Mouse (Mus musculus): ENCODE measurements at regions not wholly inside any gene's neighbourhood (a gene's known extent, or its start where the extent isn't known, plus 50 kb on each side); places are given as distances from the start of the nearest gene placed in this dataset.

DNA sequence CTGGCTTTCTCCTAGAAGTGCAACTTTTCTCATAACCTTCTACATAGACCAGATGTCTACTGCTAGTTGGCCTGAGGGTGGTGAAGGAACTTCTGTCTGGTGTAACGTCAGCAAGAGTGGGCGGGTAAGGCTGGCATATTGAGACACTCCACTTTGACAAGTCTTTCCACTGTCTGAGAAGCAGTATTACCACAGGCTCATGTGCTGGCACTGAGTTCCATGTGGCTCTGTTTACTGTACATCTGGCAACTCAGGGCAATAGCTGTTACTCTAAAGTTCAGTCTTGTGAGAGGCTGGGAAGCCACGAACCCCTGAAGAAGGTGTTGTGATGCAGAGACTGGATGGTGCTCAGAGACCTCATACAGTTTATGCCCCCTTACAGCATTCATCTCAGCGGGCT, 230.7 kb upstream of the Tbx18 start:
- no peak for DNase-seq (ENCODE audit: low spot score in 2 of 2)

GRCm38 (mm10) chr9:87964508-87964907, 233.4 kb upstream of the Tbx18 start:
- DNase-seq (ENCODE audit: low spot score in 2 of 2) = no peak

DNA sequence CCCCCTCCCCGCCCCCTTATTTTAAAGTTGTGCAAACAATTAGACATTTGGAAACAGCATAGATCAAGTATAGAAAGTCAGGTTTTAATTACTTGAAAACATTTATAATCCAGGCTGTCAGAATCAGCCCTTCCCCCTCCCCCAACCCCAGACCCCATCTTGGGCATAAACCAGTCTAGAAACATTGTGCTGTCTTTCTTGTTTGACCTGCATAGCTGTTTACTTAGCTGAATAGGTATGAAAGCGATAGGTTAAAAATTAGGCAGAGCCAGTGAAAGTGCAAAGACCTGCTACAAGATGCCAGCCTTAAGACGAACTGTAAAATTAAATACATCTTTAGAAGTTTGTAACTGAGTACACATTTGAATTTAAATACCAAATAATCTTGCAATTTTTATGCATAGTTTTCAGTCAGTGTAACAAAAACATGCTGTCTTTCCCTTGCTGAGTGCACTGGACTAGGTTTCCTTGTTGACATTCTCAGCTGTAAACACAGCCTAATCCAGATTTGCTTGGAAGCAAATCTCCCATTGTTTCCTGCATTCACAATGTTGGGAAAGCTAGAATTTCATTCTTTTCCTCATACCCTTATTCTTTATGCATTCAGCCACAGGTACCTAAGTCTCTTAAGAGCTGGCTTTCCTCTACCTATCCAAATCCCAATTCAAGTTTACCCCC, 234.2 kb upstream of the Tbx18 start:
- no peak for DNase-seq (ENCODE audit: low spot score in 2 of 2)

- peak; percentile 24 to 27 for DNase-seq (ENCODE audit: low spot score in 2 of 2)
These were observed 237.4 kb upstream of the Tbx18 start for GRCm38 (mm10) chr9:87968190-87969082.

DNA sequence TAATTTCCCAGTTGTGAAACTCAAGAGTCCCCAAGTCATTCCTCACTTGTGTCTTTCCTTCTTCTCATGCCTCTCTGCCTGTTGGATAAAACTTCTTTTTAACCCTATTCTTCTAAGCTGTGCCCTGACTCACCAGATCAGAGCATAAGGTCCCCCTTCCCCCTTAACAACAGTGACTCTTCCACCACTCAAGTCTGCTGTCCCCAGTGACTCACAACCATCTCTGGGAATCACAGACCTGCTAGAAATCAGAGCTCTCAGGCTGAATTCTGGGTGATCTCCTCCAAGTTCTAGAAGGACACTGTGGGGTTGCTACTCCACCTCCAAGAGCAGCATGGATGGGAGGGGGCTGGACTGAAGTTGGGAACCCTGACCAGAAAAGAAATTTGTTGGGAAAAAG, 239.5 kb upstream of the Tbx18 start:
- DNase-seq (ENCODE audit: low spot score in 2 of 2) = no peak

- peak; percentile 21 to 34 for DNase-seq (ENCODE audit: low spot score in 2 of 2)
These were observed 240.7 kb upstream of the Tbx18 start for GRCm38 (mm10) chr9:87971791-87972190.

- no peak for DNase-seq (ENCODE audit: low spot score in 2 of 2)
These were observed 242.5 kb upstream of the Tbx18 start for GRCm38 (mm10) chr9:87973531-87973930.

DNA sequence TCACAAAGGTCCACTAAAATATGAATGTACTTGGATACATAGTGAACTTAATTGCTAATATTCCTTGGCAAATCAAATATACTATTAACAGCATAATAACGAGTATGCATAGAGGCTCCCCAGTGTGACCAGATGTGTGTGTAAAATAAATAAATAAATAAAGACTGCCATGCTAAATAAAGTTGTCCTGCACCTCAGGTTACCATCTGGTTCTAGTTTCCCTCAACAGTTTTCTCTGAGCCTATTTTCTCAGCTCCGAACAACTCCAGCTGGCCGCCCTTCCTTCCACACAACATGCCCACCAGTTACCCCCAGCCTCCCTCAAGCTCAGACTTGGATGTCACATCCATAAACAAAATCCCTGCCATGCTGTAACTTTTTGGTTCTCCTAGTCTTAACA, 253.8 kb upstream of the Tbx18 start:
- no peak for DNase-seq (ENCODE audit: low spot score in 2 of 2)

DNA sequence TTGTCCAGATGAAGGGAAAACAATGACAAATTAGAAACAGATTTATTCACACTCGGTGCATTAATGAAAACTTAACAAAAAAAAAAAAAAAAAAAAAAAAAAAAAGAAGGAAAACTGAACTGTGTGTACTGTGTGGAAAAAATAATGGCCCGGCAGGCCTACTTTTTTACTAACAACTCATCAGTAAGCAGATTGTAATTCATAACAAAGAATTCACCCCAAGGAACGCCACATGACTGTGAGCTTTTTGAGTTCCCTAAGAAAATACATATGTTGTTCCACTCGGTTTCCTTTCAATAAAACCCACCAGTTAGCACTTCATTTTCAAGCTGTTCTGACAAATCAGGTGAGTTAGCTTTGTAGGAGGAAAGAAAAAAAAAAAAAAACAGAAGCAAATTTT, 254.4 kb upstream of the Tbx18 start:
- no peak for DNase-seq (ENCODE audit: low spot score in 2 of 2)

- no peak for DNase-seq (ENCODE audit: low spot score in 2 of 2)
These were observed 275.1 kb upstream of the Tbx18 start for GRCm38 (mm10) chr9:88005945-88006700.

DNA sequence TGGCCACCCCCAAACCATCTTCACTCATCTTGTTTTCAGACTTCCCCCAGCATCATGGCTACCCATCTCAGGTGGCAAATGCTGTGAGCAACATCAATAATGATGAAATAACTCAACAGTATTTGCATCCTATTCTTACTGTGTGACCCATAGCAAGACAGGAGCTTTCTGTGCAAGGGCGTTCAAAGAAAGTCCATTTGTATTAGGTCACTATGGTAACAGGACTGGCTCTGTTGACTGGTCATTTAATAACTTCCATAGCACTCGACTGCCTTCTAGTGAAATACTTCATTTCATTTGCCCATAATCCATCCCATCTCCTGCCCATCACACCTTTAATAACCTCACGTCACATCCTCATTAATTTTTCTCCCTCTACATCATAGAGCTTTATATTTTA, 292.7 kb upstream of the Tbx18 start:
- no peak for DNase-seq (ENCODE audit: low spot score in 2 of 2)

DNA sequence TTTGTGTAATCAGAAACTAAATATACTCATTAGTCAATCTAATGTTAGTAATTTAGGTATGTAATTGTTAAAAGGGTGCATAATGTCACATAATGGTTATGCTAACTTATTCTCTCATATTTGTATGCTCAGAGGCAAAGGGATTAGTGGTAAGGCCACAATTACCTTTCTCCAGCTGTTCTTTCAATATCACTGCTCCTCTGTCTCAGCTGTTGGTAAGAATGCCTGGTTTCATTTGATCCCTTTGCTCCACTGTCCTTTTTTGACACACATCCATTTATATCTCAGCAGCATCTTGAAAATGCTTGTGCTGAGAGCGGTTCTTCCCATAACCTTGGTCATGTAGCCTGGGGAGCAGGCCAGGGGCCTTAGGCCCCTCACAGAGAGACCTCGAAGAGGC, 294.9 kb upstream of the Tbx18 start:
- no peak for DNase-seq (ENCODE audit: low spot score in 2 of 2)

- DNase-seq (ENCODE audit: low spot score in 2 of 2) = no peak
These were observed 296.4 kb upstream of the Nt5e start for GRCm38 (mm10) chr9:88030509-88031148.

DNA sequence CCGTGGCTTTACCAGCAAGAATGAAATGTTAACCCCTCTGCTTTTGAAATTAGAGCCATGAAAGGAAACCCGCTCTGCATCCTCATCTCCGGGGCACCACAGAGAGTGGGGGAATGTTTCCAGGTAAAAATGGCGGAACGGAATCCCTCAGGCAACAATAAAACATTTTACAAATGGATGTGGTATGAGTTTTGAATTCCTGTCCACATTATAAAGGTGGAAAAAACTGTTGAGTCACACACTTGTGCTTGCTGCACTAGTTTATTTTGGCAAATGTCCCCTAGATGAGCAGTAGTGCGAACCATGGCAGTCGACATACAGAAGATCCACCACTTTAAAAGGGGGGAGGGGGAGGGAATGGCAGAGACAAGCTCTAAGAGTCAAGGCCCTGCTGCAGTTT, 289.4 kb upstream of the Nt5e start:
- no peak for DNase-seq (ENCODE audit: low spot score in 2 of 2)

GRCm38 (mm10) chr9:88049270-88049669, 277.7 kb upstream of the Nt5e start:
- no peak for DNase-seq (ENCODE audit: low spot score in 2 of 2)

GRCm38 (mm10) chr9:88049792-88050191, 277.2 kb upstream of the Nt5e start:
- no peak for DNase-seq (ENCODE audit: low spot score in 2 of 2)

- no peak for DNase-seq (ENCODE audit: low spot score in 2 of 2)
These were observed 268.4 kb upstream of the Nt5e start for GRCm38 (mm10) chr9:88058551-88058950.

DNA sequence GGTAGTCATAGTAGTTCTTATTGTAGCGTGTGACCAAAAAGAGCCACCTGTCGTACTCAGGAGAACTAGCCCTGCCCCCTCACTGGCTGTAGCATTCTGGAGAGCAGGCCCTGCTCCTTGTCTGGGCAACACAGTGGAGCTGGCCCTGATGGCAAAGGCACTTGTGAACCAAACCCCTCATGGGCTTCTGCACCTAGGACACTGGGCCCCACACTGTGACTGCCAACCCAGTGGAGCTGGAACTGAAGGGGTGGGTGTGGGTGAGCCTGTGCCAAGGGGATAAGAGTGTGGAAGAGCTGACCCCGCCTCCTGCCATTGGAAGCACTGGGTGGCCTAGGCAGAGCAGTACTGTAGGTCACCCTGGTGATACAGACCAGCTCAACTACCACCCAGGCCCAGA, 268.0 kb upstream of the Nt5e start:
- no peak for DNase-seq (ENCODE audit: low spot score in 2 of 2)

- DNase-seq (ENCODE audit: low spot score in 2 of 2) = no peak
These were observed 262.9 kb upstream of the Nt5e start for GRCm38 (mm10) chr9:88063973-88064676.

DNA sequence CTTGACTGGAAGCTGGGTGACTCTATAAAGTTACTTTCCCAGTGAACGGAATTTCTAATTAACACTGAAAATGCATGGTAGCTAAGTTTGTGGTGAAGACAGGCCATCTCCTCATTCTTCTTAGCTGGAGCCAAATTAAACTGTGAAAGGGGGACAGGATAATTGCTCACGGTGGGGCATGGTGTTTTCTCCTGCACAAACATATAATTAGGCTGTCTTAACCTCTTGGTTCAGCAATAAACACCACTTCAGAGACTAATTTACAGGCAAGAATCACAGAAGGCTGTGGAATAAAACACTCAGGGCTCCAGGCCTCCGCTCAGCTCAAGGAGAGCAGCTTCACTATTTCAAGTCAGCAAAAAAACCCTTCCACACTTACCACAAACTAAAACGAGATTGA, 261.9 kb upstream of the Nt5e start:
- DNase-seq (ENCODE audit: low spot score in 2 of 2) = no peak

GRCm38 (mm10) chr9:88065777-88066176, 261.2 kb upstream of the Nt5e start:
- no peak for DNase-seq (ENCODE audit: low spot score in 2 of 2)
